Mouse (Mus musculus): ENCODE measurements at regions not wholly inside any gene's neighbourhood (a gene's known extent, or its start where the extent isn't known, plus 50 kb on each side); places are given as distances from the start of the nearest gene placed in this dataset.

- peak; percentile 35 for DNase-seq
Observed at GRCm38 (mm10) chr13:87821096-87821495, 1000.2 kb upstream of the Edil3 start.
